13 mouse cellular contexts compared by ENCODE assay signal in genomic region chr10:62856690-62857290, GRCm38 (mm10). TPM values are rescaled to one million over a fixed set of nuclear protein-coding genes. Genes with fewer than 3 reads are reported as not detected.
DNase-seq lines count a peak whose midpoint lies in the region; ATAC-seq and TF ChIP-seq lines count a peak whose summit lies in the region.
"Had no signal": no experiment of that assay in that cellular context is flagged by ENCODE, and none has a peak within 500 bp of the region (broad histone marks: within the 10 kb centered on the region; RNA-seq: fewer than 3 reads in every experiment).

No protein-coding gene starts in this region.

- H3K9me3 ChIP-seq in midbrain, postnatal 0 days (ENCODE audit: low read length) = no peaks in the 10 kb centered on the region
- H3K9me3 ChIP-seq: liver, embryonic 12.5 days had no signal

- H3K36me3 ChIP-seq in midbrain, postnatal 0 days (ENCODE audit: insufficient read depth, low read length) = no peaks in the 10 kb centered on the region
- H3K36me3 ChIP-seq: liver, embryonic 12.5 days had no signal

- H3K9ac ChIP-seq in midbrain, postnatal 0 days (replicated peaks; ENCODE audit: low read length, poor library complexity, severe bottlenecking) = no peak overlapping the region
- H3K9ac ChIP-seq: liver, embryonic 12.5 days had no signal

- 0 out of 2 replicates have a peak overlapping the region, but pooled peaks have one; percentile 55 for H3K27ac ChIP-seq in midbrain, postnatal 0 days (ENCODE audit: low read depth, low read length)
- H3K27ac ChIP-seq: liver, embryonic 12.5 days; macrophage had no signal

- peak; percentile 15 to 23 for DNase-seq in frontal cortex, postnatal 10 days (ENCODE audit: low spot score in 2 of 2)
- no peak for DNase-seq in frontal cortex, postnatal 36 days (ENCODE audit: low spot score in 2 of 2)
- DNase-seq in left cerebral cortex, postnatal 14 days (ENCODE audit: low spot score in 2 of 2) = peak; percentile 13 to 64
- DNase-seq in left cerebral cortex, adult 8-10 months (ENCODE audit: low spot score in 2 of 2) = no peak
- DNase-seq in forelimb bud, embryonic 11.5 days (ENCODE audit: low read depth, low spot score) = peak; percentile 32
- DNase-seq in midbrain, postnatal 0 days (ENCODE audit: low spot score) = peak; percentile 83
- DNase-seq: adrenal gland, postnatal 25 days; right cerebral cortex, postnatal 25 days; thymus, postnatal 4 days had no signal

- no peak overlapping the region for H3K4me2 ChIP-seq in midbrain, postnatal 0 days (ENCODE audit: low read depth, low read length, poor library complexity, severe bottlenecking)
- H3K4me2 ChIP-seq: liver, embryonic 12.5 days had no signal

- TF ChIP-seq CTCF in midbrain, postnatal 0 days (IDR thresholded peaks at IDR 0.05) = no peak

- H3K27me3 ChIP-seq in midbrain, postnatal 0 days (ENCODE audit: insufficient read depth, low read length) = no peaks in the 10 kb centered on the region
- H3K27me3 ChIP-seq: CH12.LX; liver, embryonic 12.5 days had no signal

- intact Hi-C loops in left cerebral cortex, postnatal 14 days (cut with DNase I) = no loop called here

- H3K4me1 ChIP-seq in midbrain, postnatal 0 days (ENCODE audit: insufficient read depth, low read length) = 0 out of 2 replicates have a peak, but pooled peaks cover 3% of the 10 kb centered on the region

- no peak overlapping the region for H3K4me3 ChIP-seq in midbrain, postnatal 0 days (ENCODE audit: low read depth, low read length)
- H3K4me3 ChIP-seq: liver, embryonic 12.5 days had no signal

- peak; percentile 87 for ATAC-seq in midbrain, postnatal 0 days (ENCODE audit: low FRiP score)
- no peak for ATAC-seq in megakaryocyte-erythroid progenitor cell, adult 5-6 weeks (replicated peaks; ENCODE audit: low FRiP score, low TSS enrichment, poor library complexity, severe bottlenecking)
- ATAC-seq: liver, embryonic 12.5 days had no signal

- WGBS in midbrain, postnatal 0 days = 71% methylated on average over 10 of the region's 10 CpGs

RNA-seq across cellular contexts. Expression of gene Tet1, which starts 52.0 kb away (rescaled TPM):
- 10 to 100 TPM; 42.6 to 49.5 TPM for total RNA-seq in left cerebral cortex, postnatal 14 days (2021)
- 10 to 100 TPM; 13.0 to 18.6 (median 15.2) TPM for total RNA-seq in left cerebral cortex, adult 8-10 months (2022)
- total RNA-seq in midbrain, postnatal 0 days (2014; rRNA removed) = 29.0 and 40.5 TPM in 2 replicates
- polyA plus RNA-seq in midbrain, postnatal 0 days (2015; fragmentation: Nextera tagmentation; extraction: Ambion mirVana) = 31.1 and 34.9 TPM in 2 replicates
- 15.2 and 15.8 TPM in 2 replicates for total RNA-seq in megakaryocyte-erythroid progenitor cell, adult 5-6 weeks (2014; fragmentation: Nextera tagmentation)
- 5.0 and 11.6 TPM in 2 replicates for total RNA-seq in megakaryocyte-erythroid progenitor cell, adult 5-6 weeks (2017)

Comparison
In these comparisons a context has a peak if more than half of its experiments do, and no peak if none do; other contexts are left out.
1. DNase-seq: peak in frontal cortex, postnatal 10 days (2 of 2), left cerebral cortex, postnatal 14 days (2 of 2), forelimb bud, embryonic 11.5 days (single experiment) and midbrain, postnatal 0 days (single experiment); none in frontal cortex, postnatal 36 days (0 of 2) and left cerebral cortex, adult 8-10 months (0 of 2).